Mouse (Mus musculus) neural tube, embryonic 13.5 days (tissue): ENCODE measurements at regions not wholly inside any gene's neighbourhood (a gene's known extent, or its start where the extent isn't known, plus 50 kb on each side); places are given as distances from the start of the nearest gene placed in this dataset.

ENCODE experiments used
- ATAC-seq: fragments of 200-750 bp; cut with Nextera tagmentation; 2 replicates; pipeline ENCODE4 v1.8.0; 2017; ENCODE audit warnings: low read depth, mild to moderate bottlenecking, moderate TSS enrichment, moderate library complexity
- H3K27ac ChIP-seq: fragments of 300-500 bp; sonication (generic); replicated peaks from 2 replicates; pipeline ENCODE4 v1.5.1; 2015; ENCODE audit warnings: moderate library complexity, mild to moderate bottlenecking, inconsistent platforms
- H3K27me3 ChIP-seq: fragments of 300-500 bp; sonication (generic); 2 replicates; pipeline ENCODE4 v1.6.1; 2015; ENCODE audit warnings: mild to moderate bottlenecking, inconsistent platforms
- H3K36me3 ChIP-seq: fragments of 300-500 bp; sonication (generic); 2 replicates; pipeline ENCODE4 v1.6.1; 2015; ENCODE audit warnings: mild to moderate bottlenecking, inconsistent platforms
- H3K4me1 ChIP-seq: fragments of 300-500 bp; sonication (generic); replicated peaks from 2 replicates; pipeline ENCODE4 v1.6.1; 2015; ENCODE audit warnings: inconsistent platforms
- H3K4me2 ChIP-seq: fragments of 300-500 bp; sonication (generic); 2 replicates; pipeline ENCODE4 v1.6.1; 2015; ENCODE audit warnings: inconsistent platforms, mild to moderate bottlenecking, moderate library complexity
- H3K4me3 ChIP-seq: fragments of 300-500 bp; sonication (generic); 2 replicates; pipeline ENCODE4 v1.5.1; 2015; ENCODE audit warnings: mild to moderate bottlenecking, inconsistent platforms
- H3K9ac ChIP-seq: fragments of 300-500 bp; sonication (generic); 2 replicates; pipeline ENCODE4 v1.6.1; 2015; ENCODE audit warnings: moderate library complexity, mild to moderate bottlenecking, inconsistent platforms
- H3K9me3 ChIP-seq: fragments of 300-500 bp; sonication (generic); 2 replicates; pipeline ENCODE4 v1.6.1; 2016; ENCODE audit warnings: inconsistent platforms
- WGBS: fragments of 180-500 bp; shearing (Covaris S2); methylation state at CpG from one replicate; pipeline ENCODE4 v1.1.7; 2015; 5-methylcytosine and 5-hydroxymethylcytosine counted together

DNA sequence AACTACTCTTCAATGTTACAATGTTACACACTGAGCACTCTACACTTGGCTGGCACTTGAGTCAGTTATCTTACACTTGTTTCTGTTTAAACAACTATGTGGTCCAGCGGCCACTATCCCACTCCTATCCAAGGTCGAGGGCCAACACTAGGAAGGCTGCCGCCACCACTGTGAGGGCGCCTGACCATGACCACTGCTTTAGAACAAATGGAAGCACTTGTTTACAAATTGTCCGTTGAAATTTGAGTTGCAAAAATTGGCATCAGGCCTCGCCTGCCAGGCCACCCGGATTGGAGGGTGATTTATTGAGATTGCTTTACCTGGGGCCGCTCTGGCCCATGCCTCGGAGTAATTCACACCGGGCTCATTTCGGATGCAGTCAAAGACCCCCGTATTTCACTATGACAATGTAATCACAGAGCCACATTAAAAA lies 83.5 kb upstream of the A530016L24Rik start:
- H3K9me3 ChIP-seq = no peaks in the 10 kb centered on the region
- peak; percentile 50; the same call in 1 of the 2 replicates for ATAC-seq
- no peak overlapping the region for H3K4me3 ChIP-seq
- H3K27ac ChIP-seq = peak overlapping the region; percentile 23; the same call in 1 of the 2 replicates
- H3K36me3 ChIP-seq = no peaks in the 10 kb centered on the region
- H3K27me3 ChIP-seq = peaks cover 20% of the 10 kb centered on the region
- no peak overlapping the region for H3K4me2 ChIP-seq
- 44% methylated on average over 12 of the region's 12 CpGs for WGBS
- H3K9ac ChIP-seq = no peak overlapping the region
- H3K4me1 ChIP-seq = peaks cover 48% of the 10 kb centered on the region

- Histone ChIP-seq H3K36me3 (no peaks in the 10 kb centered on the region), H3K4me3 (no peak overlapping the region), H3K27me3 (peaks cover 15% of the 10 kb centered on the region), H3K27ac (peak overlapping the region; percentile 34; the same call in 1 of the 2 replicates), H3K9me3 (no peaks in the 10 kb centered on the region), H3K4me1 (peaks cover 24% of the 10 kb centered on the region), H3K4me2 (no peak overlapping the region), H3K9ac (no peak overlapping the region)
- no peak for ATAC-seq
- WGBS = 10% methylated on average over 13 of the region's 13 CpGs
These were observed 77.5 kb upstream of the A530016L24Rik start for GRCm38 (mm10) chr12:112411612-112412350.

DNA sequence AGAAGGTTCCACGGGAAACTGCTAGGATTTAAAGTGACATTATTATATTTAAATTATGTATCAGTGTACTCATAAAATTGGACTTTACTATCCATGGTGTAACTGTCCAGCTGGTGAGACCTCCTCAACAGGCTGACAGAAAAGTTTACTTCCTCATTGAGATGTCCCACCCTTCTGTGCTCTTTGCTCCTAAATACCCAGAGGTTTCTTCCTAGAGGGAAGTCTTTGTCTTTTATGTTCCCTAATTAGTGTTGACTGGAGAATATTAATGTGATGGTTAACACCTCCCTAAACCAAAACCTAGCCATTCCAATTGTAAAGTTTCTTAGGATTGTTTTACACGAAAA lies 76.9 kb upstream of the A530016L24Rik start:
- Histone ChIP-seq H3K9me3 (no peaks in the 10 kb centered on the region), H3K27ac (no peak overlapping the region)
- 30% methylated on average over 2 of the region's 2 CpGs for WGBS

DNA sequence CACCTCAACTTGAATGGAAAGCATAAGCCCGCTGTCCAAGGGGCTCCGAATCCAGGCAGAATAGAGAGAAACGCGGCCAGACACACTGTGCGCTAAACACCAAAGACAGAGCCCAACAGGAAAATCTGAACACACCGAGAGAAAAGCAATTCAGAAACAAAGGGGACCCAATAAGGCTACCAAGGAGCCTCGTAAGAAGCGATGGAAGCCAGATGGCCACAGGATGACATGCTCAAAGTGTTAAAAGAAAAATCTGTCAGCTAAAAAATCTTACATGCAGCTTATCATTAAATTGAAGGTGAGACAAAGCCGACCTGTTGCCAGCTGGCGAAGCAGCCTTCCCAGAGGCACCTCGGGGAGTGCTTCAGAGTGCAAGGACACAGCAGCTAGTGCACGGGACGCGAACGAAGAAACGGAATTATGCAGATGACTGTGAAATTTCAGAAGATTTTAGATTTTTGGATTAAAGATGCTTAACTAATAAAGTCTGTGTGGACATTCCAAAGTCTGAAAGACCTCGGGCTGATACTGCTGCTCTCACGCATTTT lies 73.2 kb upstream of the A530016L24Rik start:
- Histone ChIP-seq H3K4me1 (peaks cover 11% of the 10 kb centered on the region), H3K9ac (no peak overlapping the region), H3K36me3 (no peaks in the 10 kb centered on the region), H3K27ac (no peak overlapping the region), H3K4me3 (no peak overlapping the region), H3K27me3 (peaks cover 6% of the 10 kb centered on the region), H3K9me3 (no peaks in the 10 kb centered on the region), H3K4me2 (no peak overlapping the region)
- 82% methylated on average over 18 of the region's 18 CpGs for WGBS
- no peak for ATAC-seq

More for the DNA sequence above, 76.9 kb upstream of the A530016L24Rik start:
- Histone ChIP-seq H3K9ac (no peak overlapping the region), H3K4me2 (no peak overlapping the region), H3K4me1 (peaks cover 18% of the 10 kb centered on the region), H3K4me3 (no peak overlapping the region), H3K27me3 (peaks cover 15% of the 10 kb centered on the region), H3K36me3 (no peaks in the 10 kb centered on the region)
- no peak for ATAC-seq

GRCm38 (mm10) chr12:112416537-112416936 lies 72.7 kb upstream of the A530016L24Rik start:
- Histone ChIP-seq H3K27ac (no peak overlapping the region), H3K4me2 (no peak overlapping the region), H3K4me1 (peaks cover 6% of the 10 kb centered on the region), H3K4me3 (no peak overlapping the region), H3K9ac (no peak overlapping the region), H3K36me3 (no peaks in the 10 kb centered on the region), H3K27me3 (peaks cover 2% of the 10 kb centered on the region; the same call in 1 of the 2 replicates), H3K9me3 (no peaks in the 10 kb centered on the region)
- WGBS = 89% methylated on average over 13 of the region's 13 CpGs
- ATAC-seq = no peak

DNA sequence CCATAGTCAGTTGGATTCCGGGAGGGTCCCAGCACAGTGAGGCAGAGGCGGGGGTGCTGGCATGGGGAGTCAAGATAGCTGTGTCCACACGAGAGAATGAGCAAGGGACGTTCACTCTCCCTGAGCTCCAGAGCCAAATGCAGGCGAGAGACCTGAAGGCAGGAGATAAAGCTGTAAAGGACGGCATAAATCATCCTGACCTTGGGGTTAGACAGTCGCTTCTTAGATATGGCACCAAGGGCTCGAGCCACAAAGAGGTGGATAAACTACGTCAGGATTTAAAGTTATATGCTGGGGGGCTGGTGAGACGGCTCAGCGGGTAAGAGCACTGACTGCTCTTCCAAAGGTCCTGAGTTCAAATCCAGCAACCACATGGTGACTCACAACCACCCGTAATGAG lies 70.6 kb upstream of the A530016L24Rik start:
- H3K9me3 ChIP-seq = no peaks in the 10 kb centered on the region
- peaks cover 2% of the 10 kb centered on the region; the same call in 1 of the 2 replicates for H3K27me3 ChIP-seq
- H3K4me3 ChIP-seq = no peak overlapping the region
- H3K4me2 ChIP-seq = no peak overlapping the region
- no peak for ATAC-seq
- 0 out of 2 replicates have a peak, but pooled peaks cover 3% of the 10 kb centered on the region for H3K4me1 ChIP-seq
- H3K27ac ChIP-seq = no peak overlapping the region
- H3K9ac ChIP-seq = no peak overlapping the region
- WGBS = 66% methylated on average over 12 of the region's 12 CpGs
- H3K36me3 ChIP-seq = no peaks in the 10 kb centered on the region

GRCm38 (mm10) chr12:112422177-112422576 lies 67.1 kb upstream of the A530016L24Rik start:
- Histone ChIP-seq H3K27ac (no peak overlapping the region), H3K4me3 (no peak overlapping the region), H3K9me3 (no peaks in the 10 kb centered on the region), H3K9ac (no peak overlapping the region), H3K36me3 (no peaks in the 10 kb centered on the region), H3K4me2 (no peak overlapping the region), H3K4me1 (peaks cover 17% of the 10 kb centered on the region), H3K27me3 (peaks cover 8% of the 10 kb centered on the region; the same call in 1 of the 2 replicates)
- ATAC-seq = no peak
- WGBS = 38% methylated on average over 9 of the region's 9 CpGs

DNA sequence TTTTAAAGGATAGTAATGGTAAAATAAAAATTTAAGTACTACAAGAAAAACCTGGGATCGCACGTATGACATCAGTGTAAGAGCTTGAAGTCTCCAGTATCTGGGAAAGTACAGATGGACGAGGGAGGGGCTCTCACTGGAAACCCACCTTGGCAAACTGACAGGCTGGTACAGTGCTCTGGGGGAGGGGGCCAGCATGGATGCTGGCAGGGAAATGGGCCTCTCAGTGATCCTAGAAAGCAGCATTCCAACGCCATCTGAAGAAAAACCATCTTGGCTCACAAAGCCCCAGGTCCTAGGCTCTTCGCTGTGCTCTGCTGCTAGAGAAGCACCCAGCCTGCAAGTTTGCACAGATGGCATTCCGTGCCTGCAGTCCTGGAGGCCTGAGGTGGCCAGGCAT lies 65.1 kb upstream of the A530016L24Rik start:
- Histone ChIP-seq H3K4me3 (no peak overlapping the region), H3K4me1 (peaks cover 25% of the 10 kb centered on the region), H3K36me3 (no peaks in the 10 kb centered on the region), H3K9me3 (no peaks in the 10 kb centered on the region), H3K27ac (no peak overlapping the region), H3K27me3 (peaks cover 13% of the 10 kb centered on the region; the same call in 1 of the 2 replicates), H3K4me2 (no peak overlapping the region), H3K9ac (no peak overlapping the region)
- no peak for ATAC-seq
- 92% methylated on average over 6 of the region's 6 CpGs for WGBS

DNA sequence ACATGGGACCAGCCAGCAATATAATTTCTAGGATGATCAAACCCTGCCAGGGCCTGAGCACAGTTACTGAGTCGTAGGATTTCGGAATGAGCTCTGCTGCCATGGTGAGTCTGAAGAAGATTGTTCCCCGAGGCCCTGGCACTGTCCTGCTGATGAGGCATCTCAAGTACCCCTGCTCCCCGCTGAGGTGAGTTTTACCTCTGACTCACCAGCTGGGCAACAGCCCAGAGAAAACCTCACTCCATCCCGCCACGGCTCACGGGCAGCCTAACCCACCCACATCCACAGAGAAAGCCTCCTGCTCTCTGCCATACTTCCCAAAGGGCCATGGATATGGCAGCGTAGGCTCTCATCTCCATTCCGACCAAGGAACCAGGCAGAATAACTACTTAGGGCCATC lies 62.6 kb upstream of the A530016L24Rik start:
- H3K9ac ChIP-seq = no peak overlapping the region
- H3K4me2 ChIP-seq = no peak overlapping the region
- no peak; the same call in 1 of the 2 replicates for ATAC-seq
- 65% methylated on average over 9 of the region's 9 CpGs for WGBS
- no peak overlapping the region for H3K4me3 ChIP-seq
- H3K9me3 ChIP-seq = no peaks in the 10 kb centered on the region
- H3K4me1 ChIP-seq = peaks cover 42% of the 10 kb centered on the region
- H3K36me3 ChIP-seq = no peaks in the 10 kb centered on the region
- H3K27ac ChIP-seq = peak overlapping the region; percentile 64; the same call in 1 of the 2 replicates
- peaks cover 26% of the 10 kb centered on the region for H3K27me3 ChIP-seq

DNA sequence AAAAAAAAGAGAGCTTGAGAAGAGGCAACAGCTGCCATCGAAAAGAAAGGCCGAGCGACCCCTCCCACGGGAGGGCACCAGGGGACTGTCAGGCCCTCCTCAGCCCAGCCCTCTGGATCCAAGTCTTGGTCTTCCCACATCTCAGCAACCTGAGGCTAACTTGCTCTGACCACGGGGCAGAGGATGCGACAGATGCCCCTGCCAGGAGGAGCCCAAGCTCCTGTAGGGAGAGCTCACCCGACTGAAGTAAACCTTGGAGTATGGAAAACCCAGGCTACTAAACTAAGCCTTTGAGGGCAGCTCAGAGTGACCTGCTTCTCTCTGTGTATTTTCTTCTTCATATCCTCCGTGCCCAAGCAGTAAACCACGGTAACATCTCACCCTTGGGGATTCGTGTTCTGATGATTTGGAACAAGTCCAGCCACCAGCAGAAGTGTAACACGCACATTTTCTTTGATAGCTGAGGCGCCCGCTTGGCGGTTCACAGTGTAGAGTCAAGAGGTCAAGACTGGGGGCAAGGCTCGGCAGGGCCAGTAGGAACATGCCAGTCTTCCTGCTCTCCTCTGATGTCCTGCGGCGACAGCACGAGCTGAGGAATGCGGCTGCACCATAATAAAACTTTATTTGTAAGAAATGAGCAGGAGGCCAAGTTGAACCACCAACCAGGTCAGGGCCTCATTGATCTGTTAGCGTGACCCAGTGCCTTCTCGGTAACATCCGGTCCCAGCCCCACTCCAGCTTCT lies 59.0 kb upstream of the A530016L24Rik start:
- WGBS = 22% methylated on average over 22 of the region's 22 CpGs
- ATAC-seq = no peak
- Histone ChIP-seq H3K9me3 (no peaks in the 10 kb centered on the region), H3K27me3 (peaks cover 37% of the 10 kb centered on the region), H3K4me2 (no peak overlapping the region), H3K9ac (no peak overlapping the region), H3K4me1 (peaks cover 61% of the 10 kb centered on the region), H3K4me3 (no peak overlapping the region), H3K36me3 (no peaks in the 10 kb centered on the region), H3K27ac (peak overlapping the region; percentile 18; the same call in 1 of the 2 replicates)

DNA sequence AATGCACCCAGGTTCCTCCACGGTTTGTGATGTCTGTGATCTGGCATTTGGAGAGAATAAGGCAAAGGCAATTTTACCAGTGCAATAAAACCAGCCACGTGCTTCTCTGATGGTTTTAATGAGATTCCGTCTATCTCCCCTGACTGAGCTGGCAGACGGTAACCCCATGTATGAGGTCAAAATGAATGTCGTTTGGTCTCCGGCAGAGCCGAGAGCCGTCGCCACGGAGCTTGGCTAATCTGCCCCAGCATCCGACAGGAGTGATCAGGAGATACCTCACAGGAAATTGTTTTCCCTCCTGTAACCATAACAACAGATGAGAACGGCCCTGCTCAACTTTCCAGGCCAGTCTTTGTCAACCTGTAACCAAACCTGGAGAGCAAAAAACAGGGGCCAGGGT lies 55.9 kb upstream of the A530016L24Rik start:
- Histone ChIP-seq H3K9me3 (no peaks in the 10 kb centered on the region), H3K4me1 (peaks cover 52% of the 10 kb centered on the region), H3K9ac (no peak overlapping the region), H3K4me2 (no peak overlapping the region), H3K36me3 (no peaks in the 10 kb centered on the region), H3K27me3 (peaks cover 31% of the 10 kb centered on the region), H3K27ac (no peak overlapping the region), H3K4me3 (no peak overlapping the region)
- 21% methylated on average over 12 of the region's 12 CpGs for WGBS
- ATAC-seq = no peak

DNA sequence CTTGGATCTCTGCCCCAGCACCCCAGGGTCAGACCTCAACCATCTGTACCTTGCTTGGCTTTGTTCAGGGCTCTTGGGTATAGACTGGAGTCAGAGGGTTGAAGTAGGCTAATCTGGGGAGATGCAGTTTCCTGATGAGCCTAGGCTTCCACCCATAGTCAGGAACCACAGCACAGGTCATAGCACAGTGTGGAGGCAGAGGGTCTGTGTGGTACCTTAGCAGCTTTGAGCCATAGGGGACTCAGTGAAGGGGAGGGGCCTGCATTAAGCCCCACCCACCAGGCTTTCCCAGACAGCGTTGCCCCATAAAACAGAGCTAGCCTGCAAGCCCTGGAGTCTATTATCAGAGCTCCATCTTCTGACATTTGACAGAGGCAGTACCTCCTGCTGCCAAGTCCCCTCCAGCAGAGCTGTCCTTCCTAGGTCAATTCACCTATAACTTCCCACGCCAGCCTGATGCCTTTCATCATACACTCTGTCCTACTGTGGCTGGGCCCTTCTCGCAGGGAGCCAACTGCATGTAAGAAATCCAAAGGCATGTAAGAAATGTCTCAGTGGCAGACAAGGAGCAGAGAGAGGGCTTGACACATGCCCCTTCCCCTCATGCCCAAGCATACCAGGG lies 54.5 kb upstream of the A530016L24Rik start:
- Histone ChIP-seq H3K27me3 (peaks cover 29% of the 10 kb centered on the region), H3K4me2 (no peak overlapping the region), H3K9me3 (no peaks in the 10 kb centered on the region), H3K4me1 (peaks cover 41% of the 10 kb centered on the region), H3K4me3 (no peak overlapping the region), H3K36me3 (no peaks in the 10 kb centered on the region), H3K9ac (peak overlapping the region; percentile 35; the same call in 1 of the 2 replicates), H3K27ac (peak overlapping the region; percentile 35; the same call in 1 of the 2 replicates)
- 34% methylated on average over 3 of the region's 3 CpGs for WGBS
- no peak; the same call in 1 of the 2 replicates for ATAC-seq
